Mouse (Mus musculus) thymus, adult 2 months (tissue): Measurements from ENCODE around the gene Golph3.

ENCODE experiments used
- CTCF ChIP-seq: fragments of 200-500 bp; IDR thresholded peaks from 2 replicates; pipeline ENCODE4 v1.5.1; 2012; ENCODE audit warnings: mild to moderate bottlenecking, control low read depth, low read length, moderate library complexity, borderline replicate concordance; ENCODE audit not compliant: control insufficient read depth, poor library complexity, insufficient read depth; ENCODE audit errors: extremely low read depth
- POLR2A ChIP-seq: fragments of 200-500 bp; IDR thresholded peaks from 2 replicates; pipeline ENCODE4 v1.6.1; 2012; ENCODE audit warnings: mild to moderate bottlenecking, low read length, control low read depth, moderate library complexity; ENCODE audit not compliant: control insufficient read depth, poor library complexity, insufficient read depth; ENCODE audit errors: extremely low read depth

- TF ChIP-seq CTCF (no peak), POLR2A (no peak)
These were observed 16.0 kb downstream of the Golph3 start for GRCm38 (mm10) chr15:12337030-12337778.
